ENCODE assay signal across 19 mouse cellular contexts in genomic region chr19:29155552-29155951, GRCm38 (mm10).
"Had no signal": no experiment of that assay in that cellular context is flagged by ENCODE, and none has a peak within 500 bp of the region (broad histone marks: within the 10 kb centered on the region; RNA-seq: fewer than 3 reads in every experiment).

No protein-coding gene starts in this region.

- H3K9me3 ChIP-seq: limb, embryonic 10.5 days; limb, embryonic 13.5 days; liver, embryonic 15.5 days; midbrain, embryonic 13.5 days; neural tube, embryonic 13.5 days had no signal

- DNase-seq: kidney, adult 2 months; kidney, postnatal 25 days; layer of hippocampus, adult 9-11 months; liver; lung, embryonic 14.5 days; thymus, adult 2 months; thymus, postnatal 25 days had no signal

- H3K27ac ChIP-seq: kidney, postnatal 0 days; layer of hippocampus, adult 2 months; limb, embryonic 10.5 days; limb, embryonic 13.5 days; liver, embryonic 12.5 days; liver, embryonic 15.5 days; macrophage; midbrain, embryonic 13.5 days; neural tube, embryonic 13.5 days; stomach, postnatal 0 days had no signal

- ATAC-seq: liver, embryonic 12.5 days; midbrain, embryonic 13.5 days; midbrain, embryonic 16.5 days had no signal

- H3K4me3 ChIP-seq: layer of hippocampus, adult 2 months; limb, embryonic 10.5 days; limb, embryonic 13.5 days; liver, embryonic 12.5 days; liver, embryonic 15.5 days; midbrain, embryonic 13.5 days; myocyte; neural tube, embryonic 13.5 days had no signal

- H3K4me2 ChIP-seq: limb, embryonic 13.5 days; liver, embryonic 12.5 days; liver, embryonic 15.5 days; lung, embryonic 14.5 days; midbrain, embryonic 13.5 days; neural tube, embryonic 13.5 days had no signal

- H3K36me3 ChIP-seq: limb, embryonic 10.5 days; limb, embryonic 13.5 days; liver, embryonic 12.5 days; liver, embryonic 15.5 days; midbrain, embryonic 13.5 days; neural tube, embryonic 13.5 days had no signal

- H3K4me1 ChIP-seq: limb, embryonic 13.5 days; liver, embryonic 15.5 days; midbrain, embryonic 13.5 days; neural tube, embryonic 13.5 days had no signal

- H3K9ac ChIP-seq: limb, embryonic 13.5 days; liver, embryonic 12.5 days; liver, embryonic 15.5 days; lung, embryonic 14.5 days; midbrain, embryonic 13.5 days; neural tube, embryonic 13.5 days had no signal

- H3K27me3 ChIP-seq: limb, embryonic 13.5 days; liver, embryonic 12.5 days; liver, embryonic 15.5 days; midbrain, embryonic 13.5 days; neural tube, embryonic 13.5 days had no signal
